Mouse (Mus musculus) left cerebral cortex, adult 11 months (tissue): ENCODE measurements at regions not wholly inside any gene's neighbourhood (a gene's known extent, or its start where the extent isn't known, plus 50 kb on each side); places are given as distances from the start of the nearest gene placed in this dataset.

Source experiments
- DNase-seq: peaks from one replicate; pipeline ENCODE4 v3.0.0; 2022; ENCODE audit warnings: low spot score

GRCm38 (mm10) chr13:35383000-35383623, 276.5 kb upstream of the Cdyl start:
- no peak for DNase-seq

DNA sequence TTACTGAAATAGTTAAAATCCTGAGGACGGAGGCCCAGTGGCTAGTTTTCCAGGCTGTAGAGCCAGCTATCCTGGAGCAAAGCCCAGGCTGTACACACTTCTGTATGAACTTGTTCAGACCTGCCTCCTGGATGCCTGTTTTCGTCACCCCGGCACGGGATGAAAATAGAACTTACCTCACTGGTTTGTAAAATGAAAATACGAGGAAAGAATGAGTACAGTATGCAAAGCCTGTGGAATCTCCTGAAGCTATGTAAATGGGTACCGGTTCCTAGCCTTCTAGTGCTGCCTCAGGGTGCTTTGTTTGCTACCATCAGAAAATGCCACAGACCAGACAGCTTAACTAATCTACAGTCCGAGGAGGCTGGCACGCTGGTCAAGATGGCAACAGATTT, 276.0 kb upstream of the Cdyl start:
- DNase-seq = no peak

DNA sequence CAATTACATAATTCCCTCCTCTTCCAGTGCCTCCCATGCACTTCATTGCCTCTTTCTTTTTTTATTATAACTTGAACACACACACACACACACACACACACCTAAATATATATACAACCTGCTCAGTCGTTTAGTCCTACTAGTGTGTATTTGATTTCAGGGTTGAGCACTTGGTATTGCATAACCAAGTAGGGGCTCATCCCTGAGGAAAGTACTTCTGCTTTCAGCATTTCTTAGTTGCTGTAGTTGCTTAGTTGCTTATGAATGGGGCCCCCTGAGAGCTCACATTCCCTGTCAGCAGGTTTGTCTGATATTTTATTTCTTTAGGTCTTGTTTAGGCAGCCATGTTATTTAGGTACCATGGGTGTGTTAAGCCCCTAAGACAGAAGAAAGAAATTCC, 271.3 kb upstream of the Cdyl start:
- DNase-seq = no peak

DNA sequence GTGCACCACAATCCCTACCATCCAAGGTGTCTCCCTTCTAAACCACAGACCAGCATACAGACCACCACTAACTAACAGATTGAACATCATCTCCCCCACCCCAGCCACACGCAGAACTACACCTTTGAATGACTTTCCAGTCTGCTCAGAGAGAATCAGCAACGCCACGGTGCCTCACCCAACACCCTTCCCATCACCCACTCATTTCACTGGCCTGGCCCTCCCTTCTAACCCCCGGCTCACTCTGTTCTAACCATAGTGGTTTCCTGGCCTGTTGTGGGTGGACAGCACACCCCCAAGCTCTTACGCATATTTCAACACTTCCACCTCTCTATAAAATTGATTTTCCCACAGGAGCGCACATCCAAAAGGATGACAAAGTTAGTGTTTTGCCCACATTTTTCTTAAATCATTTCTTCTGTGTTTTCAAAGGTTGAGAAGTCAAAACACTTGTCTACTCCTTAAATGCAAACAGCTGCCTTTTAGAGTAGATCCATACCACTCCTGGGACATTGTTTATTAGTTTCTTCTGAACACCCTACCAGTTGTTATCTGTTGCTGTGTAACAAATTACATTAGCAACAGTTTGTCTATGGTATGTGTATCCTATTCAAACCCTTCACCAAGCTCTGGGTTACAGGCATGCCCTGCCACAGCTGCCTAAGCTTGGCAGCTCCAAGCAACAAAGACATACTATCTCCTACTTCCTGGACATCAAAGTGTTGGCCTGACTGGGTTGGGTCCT, 269.7 kb upstream of the Cdyl start:
- no peak for DNase-seq

GRCm38 (mm10) chr13:35390526-35390880, 269.1 kb upstream of the Cdyl start:
- DNase-seq = no peak

GRCm38 (mm10) chr13:35392167-35392566, 267.5 kb upstream of the Cdyl start:
- DNase-seq = no peak

- no peak for DNase-seq
Observed at GRCm38 (mm10) chr13:35395192-35395591, 264.4 kb upstream of the Cdyl start.

DNA sequence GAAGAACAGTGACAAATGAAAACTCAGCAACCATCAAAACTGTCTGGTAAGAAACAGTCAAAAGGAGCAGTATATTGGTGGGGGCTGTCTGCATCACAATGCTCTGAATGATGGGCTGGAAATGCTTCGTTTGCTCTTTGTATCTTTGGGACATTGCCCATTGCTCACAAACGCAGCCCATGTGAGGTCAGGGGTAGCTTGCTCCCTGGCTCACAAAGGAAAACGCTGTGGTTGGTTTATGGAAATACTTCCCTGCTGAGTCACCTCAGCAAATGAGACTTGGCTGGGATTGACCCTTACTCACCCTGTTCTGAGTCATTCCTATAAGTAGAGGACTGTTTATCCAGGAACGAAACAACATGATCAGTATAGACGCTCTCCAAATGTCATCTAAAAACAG, 264.0 kb upstream of the Cdyl start:
- no peak for DNase-seq

- DNase-seq = no peak
Observed at GRCm38 (mm10) chr13:35397166-35397565, 262.5 kb upstream of the Cdyl start.

- peak; percentile 10 for DNase-seq
Observed at GRCm38 (mm10) chr13:35398192-35398591, 261.4 kb upstream of the Cdyl start.

DNA sequence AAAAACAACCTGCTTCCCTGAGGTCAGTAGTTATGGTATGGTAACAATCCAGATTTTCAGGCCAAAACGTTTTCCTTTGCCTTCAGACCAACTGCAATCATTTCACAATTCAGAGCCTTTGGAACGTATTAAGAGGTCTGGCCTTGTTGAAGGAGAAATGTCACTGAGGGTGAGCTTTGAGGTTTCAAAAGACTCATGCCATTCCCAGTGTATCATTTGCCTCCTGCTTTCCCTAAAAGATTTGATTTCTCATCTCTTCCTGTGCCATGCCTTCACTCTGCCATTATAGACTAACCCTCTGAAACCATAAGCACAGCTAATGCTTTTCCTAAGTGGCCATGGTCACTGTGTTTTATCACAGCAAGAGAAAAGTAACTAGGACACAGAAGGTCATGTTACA, 256.8 kb upstream of the Cdyl start:
- DNase-seq = no peak

GRCm38 (mm10) chr13:35404428-35404827, 255.2 kb upstream of the Cdyl start:
- DNase-seq = no peak

DNA sequence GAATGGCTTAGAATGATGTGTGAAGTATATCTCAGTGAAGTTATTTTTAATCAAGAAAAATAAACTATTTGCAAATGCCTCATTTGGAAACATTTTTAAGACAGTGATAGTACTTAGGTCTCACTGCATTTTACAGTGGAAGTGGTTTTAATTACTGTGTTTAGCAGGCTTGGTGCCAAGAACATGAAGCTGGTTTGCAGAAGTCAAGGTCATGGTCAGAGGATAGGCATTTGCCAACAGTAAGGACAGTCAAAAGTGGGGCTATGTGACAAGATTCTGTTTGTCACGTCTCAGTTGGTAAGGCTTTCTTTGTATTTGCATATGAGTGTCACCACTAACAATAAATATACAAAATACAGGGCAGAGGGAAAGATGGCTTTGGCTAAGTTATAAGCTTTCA, 254.2 kb upstream of the Cdyl start:
- DNase-seq = no peak

GRCm38 (mm10) chr13:35417500-35417899, 242.1 kb upstream of the Cdyl start:
- DNase-seq = no peak

DNA sequence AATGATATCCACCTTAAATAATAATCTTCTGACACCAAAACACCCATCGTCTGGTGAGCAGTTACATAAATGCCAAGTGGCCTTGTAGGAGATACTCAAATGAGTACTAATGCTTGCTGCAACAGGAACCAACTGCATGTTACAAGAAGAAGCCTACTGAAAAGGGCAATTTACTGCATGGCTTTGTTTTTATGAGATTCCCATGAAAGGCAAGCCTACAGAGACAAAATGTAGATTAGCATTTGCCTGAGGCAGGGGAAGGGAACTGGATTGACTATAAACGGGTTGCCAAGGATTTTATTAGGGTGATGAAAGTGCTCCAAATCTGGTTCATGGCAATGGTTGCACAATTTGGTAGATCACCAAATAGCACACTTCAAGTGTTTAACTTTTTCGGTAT, 239.6 kb upstream of the Cdyl start:
- DNase-seq = no peak

DNA sequence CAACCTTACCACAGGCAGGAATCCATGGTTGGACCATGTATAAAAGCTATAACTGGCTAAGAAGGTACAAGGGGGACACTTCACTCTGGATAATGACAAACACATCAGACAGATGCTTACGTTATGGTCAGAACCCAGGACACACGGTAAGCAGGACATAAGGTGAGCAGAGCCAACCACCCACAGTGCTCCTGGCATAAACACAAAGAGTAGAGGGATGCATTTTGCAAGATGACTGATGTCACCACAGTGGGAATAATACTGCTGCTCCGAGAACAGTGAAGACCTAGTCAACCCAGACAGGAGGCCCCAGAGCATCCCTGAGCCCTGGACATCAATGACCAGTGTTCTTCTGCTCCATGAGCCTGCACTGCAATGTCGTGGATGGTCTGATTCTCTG, 233.6 kb upstream of the Cdyl start:
- no peak for DNase-seq

DNA sequence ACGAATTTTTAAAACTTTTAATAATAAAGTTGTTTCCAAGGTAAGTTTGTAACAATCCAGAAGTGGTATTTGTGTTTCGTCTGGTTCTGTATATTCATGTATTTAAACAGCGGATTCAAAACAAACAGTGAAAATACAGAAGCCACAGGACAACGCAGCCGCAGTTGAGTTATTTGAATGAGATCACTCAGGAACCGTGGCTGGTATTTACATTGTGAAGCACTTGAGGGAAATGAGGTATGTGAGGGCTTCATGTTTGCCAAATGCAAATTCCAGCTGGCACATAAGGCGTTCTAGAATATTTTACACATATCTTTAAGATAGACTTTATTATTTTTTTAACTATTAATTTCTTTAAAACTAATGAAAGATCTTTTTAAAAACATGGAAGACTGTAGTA, 224.5 kb upstream of the Cdyl start:
- no peak for DNase-seq

DNA sequence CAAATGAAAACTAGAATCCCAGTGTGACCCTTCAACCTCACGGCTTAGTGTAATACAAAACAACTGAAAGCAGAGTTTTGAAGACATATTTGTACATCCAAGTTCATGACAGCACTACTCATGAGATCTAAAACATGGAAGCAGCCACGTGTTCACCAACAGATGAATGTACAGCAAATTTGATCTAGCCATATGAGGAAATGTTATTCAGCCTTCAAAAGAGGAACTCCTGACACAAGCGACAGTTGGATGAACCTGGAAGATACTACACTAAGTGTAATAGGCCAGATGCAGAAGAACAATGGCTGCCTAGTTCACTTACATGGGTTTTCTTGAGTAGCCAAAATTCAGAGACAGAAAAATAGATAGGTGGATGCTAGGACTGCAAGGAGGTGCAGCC, 212.0 kb upstream of the Cdyl start:
- no peak for DNase-seq

DNA sequence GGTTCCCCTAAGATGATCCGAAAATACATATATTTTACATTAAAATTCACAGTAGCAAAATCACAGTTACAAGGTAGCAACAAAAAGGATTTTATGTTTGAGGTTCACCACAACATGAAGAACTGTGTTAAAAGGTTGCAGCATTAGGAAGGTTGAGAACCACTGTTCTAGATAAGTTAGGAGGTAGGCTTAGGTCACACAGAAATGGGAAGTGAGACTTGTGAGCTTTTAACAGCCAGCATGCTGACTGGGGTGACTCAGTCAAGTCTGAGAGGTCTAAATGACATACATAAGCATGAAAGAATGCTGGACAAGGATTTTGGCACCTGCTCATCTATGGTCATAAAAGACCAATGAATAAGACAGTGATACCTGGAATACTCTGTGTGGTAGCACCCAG, 207.2 kb upstream of the Cdyl start:
- no peak for DNase-seq

GRCm38 (mm10) chr13:35453222-35453914, 206.3 kb upstream of the Cdyl start:
- no peak for DNase-seq

DNA sequence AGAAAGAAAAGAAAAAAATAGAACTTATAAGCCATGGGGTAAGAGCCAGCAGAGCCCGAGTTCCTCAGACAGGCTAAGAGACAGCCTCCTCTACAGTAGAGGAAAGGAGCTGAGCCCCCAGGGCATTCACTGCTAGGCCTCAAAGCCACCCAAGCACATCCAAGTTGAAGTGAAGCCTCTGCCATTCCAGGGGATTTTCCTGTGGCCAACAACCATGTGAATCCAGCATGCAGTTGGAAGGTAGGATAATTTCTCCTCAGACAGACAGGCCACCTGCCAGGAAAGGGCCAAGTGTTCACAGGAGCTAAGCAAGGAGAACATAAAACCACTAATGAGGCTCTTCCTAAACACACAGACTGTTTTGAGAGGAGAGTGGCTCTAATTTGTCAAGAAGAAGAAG, 199.6 kb upstream of the Cdyl start:
- no peak for DNase-seq

DNA sequence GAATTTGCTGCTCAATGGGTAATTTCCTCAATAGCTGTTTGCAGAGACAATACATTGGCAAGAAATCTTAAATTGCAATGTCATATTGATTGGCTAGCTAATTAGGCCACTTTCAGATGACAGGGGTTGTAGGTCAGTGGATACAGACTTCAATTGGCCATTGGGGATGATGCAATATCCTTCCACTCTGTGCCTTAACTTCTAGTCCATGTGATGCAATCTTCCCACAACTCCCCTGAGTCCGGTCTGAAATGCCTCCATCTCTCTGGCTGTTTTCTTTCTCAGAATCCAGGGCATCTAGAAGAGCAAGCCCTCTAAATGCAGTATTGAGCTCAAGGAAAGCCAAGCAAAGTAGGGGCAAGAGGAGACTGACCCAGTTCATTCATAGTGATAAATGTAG, 196.4 kb upstream of the Cdyl start:
- DNase-seq = no peak

DNA sequence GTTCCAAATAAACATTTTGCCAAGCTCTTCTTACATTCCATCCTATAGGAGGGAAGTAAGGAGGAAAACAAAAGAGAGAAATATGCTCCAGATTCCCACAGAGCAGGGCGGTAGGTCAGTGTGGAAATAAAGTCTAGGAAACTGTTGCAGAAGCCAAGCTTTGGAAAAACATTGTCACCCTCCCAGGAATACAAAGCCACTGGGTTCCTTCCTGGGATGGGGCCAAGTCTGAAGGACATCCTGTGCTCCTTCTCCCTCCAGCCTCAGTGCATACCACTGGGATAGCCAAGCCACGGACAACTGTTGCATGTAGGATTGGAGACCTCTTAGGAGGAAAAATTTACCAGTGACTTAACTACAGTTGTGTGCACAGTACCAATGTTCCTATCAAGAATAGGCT, 195.8 kb upstream of the Cdyl start:
- DNase-seq = no peak
